Mouse (Mus musculus) heart, adult 2 months (tissue): Measurements from ENCODE around the gene Btbd11.

Source experiments
- CTCF ChIP-seq: fragments of 200-600 bp; IDR thresholded peaks from 2 replicates; pipeline ENCODE4 v1.8.1; 2022; ENCODE audit warnings: antibody characterized with exemption, mild to moderate bottlenecking, moderate library complexity
- POLR2A ChIP-seq: fragments of 200-500 bp; IDR thresholded peaks from 2 replicates; pipeline ENCODE4 v1.6.1; 2011; ENCODE audit warnings: mild to moderate bottlenecking, low read depth, low read length, control low read depth; ENCODE audit not compliant: insufficient read depth

- TF ChIP-seq POLR2A (no peak), CTCF (no peak)
Observed at GRCm38 (mm10) chr10:85625170-85625686, 238.6 kb downstream of the Btbd11 start.
